Mouse (Mus musculus) erythroblast, embryonic 14.5 days (primary cell): ENCODE measurements around the gene Miga2.

ENCODE experiments used
- GATA1 ChIP-seq: IDR thresholded peaks from 2 replicates; pipeline ENCODE4 v1.6.1; 2012; ENCODE audit warnings: low read length, inconsistent platforms, mixed read lengths
- TAL1 ChIP-seq: IDR thresholded peaks from 3 replicates; pipeline ENCODE4 v1.6.1; 2012; ENCODE audit warnings: low read length, inconsistent platforms, mixed read lengths

DNA sequence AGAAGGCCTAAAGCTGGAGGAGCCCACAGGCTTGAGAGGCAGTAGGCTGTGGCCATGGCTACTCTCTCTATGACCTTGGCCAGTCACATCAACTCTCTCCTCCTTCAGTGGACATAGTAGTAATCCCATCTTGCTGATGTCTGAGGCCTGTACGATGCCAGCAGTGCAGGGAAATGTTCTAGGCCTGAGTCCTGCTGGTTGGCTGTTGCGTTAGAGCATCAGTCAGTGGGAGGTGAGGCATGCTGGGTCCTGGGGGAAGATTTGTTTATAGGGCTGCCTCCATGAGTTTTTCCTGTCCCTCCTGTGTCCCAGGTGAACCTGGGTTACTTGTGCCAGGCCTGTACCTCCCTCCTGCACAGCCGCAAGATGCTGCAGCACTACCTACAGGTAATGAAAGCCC lies 22.0 kb upstream of the Miga2 start:
- no peak for TF ChIP-seq GATA1
- TF ChIP-seq TAL1, result no peak
